Mouse (Mus musculus): ENCODE measurements around the gene Map3k3. TPM values are rescaled to one million over a fixed set of nuclear protein-coding genes. Genes with fewer than 3 reads are reported as not detected.

Gene Map3k3
- polyA plus RNA-seq, 1 experiment from 2014 or later = 17.6 TPM

DNA sequence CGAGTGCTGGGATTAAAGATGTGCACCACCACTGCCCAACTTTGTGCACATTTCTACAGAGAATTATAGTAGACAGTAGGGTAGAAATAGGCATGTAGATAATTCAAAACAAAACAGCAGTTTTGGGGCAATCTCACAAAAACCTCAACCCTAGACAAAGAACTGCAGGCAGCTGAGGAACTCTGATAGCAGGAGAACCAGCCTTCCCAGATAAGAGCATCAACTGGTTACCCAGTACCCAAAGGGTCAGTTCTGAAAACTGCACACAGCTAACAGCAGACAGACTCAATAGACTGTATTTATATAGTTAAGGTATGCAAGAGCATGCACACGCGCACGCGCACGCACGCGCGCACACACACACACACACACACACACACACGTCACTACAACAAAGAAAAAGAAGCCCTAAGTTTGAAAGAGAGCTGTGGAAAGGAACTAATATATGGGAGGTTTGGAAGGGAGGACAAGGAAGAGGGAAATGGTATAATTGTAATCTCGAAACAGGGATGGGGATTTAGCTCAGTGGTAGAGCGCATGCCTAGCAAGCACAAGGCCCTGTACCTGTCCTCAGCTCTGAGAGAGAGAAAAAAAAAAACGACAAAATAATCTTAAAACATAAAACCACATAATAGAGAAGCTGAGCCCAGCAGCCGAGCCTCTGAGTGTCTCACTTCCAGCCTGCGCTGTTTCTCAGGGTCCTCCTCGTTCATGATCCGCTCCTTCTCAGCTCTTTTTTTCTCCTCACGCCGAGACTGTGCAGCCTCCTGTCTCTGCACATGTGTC lies 117.1 kb downstream of the Map3k3 start:
- Histone ChIP-seq H3K27me3 (ENCODE audit: control insufficient read depth, insufficient read depth, low read length) (no peaks in the 10 kb centered on the region), H3K27ac (ENCODE audit: low read length) (no peak overlapping the region; the same call in 1 of the 2 replicates), H3K9me3 (replicated peaks; ENCODE audit: control insufficient read depth, low read length) (no peaks in the 10 kb centered on the region), H3K36me3 (ENCODE audit: control insufficient read depth, insufficient read depth) (peaks cover 52% of the 10 kb centered on the region), H3K9ac (ENCODE audit: low read length) (no peak overlapping the region), H3K4me2 (ENCODE audit: low read depth, low read length) (no peak overlapping the region), H3K4me3 (ENCODE audit: low read length) (no peak overlapping the region), H3K4me1 (ENCODE audit: control insufficient read depth, insufficient read depth, low read length) (no peaks in the 10 kb centered on the region)
- WGBS = 88% methylated on average over 19 of the region's 19 CpGs
- ATAC-seq (replicated peaks; ENCODE audit: extremely low read depth, insufficient read depth, low FRiP score) = no peak

DNA sequence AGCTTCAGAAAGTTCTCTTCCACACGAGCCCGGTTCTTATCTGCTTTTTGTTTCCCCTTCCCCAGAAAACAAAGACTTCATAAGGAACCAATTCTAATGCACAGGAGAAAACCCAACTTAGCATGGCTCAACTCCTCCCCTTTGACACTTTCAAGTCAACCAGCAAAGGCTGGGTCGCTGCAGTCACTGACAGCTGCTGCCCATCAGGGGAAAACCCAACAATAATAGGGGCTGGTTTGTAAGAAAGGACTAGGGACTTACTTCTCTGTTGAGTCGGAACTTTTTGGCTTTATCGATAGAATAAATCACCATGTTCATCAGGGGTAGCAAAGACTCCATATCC lies 117.7 kb downstream of the Map3k3 start, which contains the start of gene Strada:
TSS of gene Strada (minus strand) at position 46 of the 343 bp plus-strand sequence.
- Histone ChIP-seq H3K36me3 (ENCODE audit: control insufficient read depth, insufficient read depth) (peaks cover 57% of the 10 kb centered on the region), H3K4me1 (ENCODE audit: control insufficient read depth, insufficient read depth, low read length) (no peaks in the 10 kb centered on the region), H3K27me3 (ENCODE audit: control insufficient read depth, insufficient read depth, low read length) (no peaks in the 10 kb centered on the region), H3K9me3 (replicated peaks; ENCODE audit: control insufficient read depth, low read length) (no peaks in the 10 kb centered on the region), H3K9ac (ENCODE audit: low read length) (no peak within 1 kb of the TSS), H3K4me3 (ENCODE audit: low read length) (no peak within 1 kb of the TSS), H3K27ac (ENCODE audit: low read length) (peak within 1 kb of the TSS; percentile 26; the same call in 1 of the 2 replicates), H3K4me2 (ENCODE audit: low read depth, low read length) (no peak within 1 kb of the TSS)
- ATAC-seq (replicated peaks; ENCODE audit: extremely low read depth, insufficient read depth, low FRiP score) = no peak
- WGBS = 70% methylated on average over 5 of the region's 5 CpGs

Other genes with a start within 250 kb of the Map3k3 start
- gene Cyb561, start 131.3 kb upstream of the Map3k3 start, polyA plus RNA-seq (2015; fragmentation: Nextera tagmentation; extraction: Ambion mirVana) = 8.0 and 10.5 TPM in 2 replicates
- gene Ace, start 116.7 kb upstream of the Map3k3 start, polyA plus RNA-seq (2015; fragmentation: Nextera tagmentation; extraction: Ambion mirVana) = 3.1 and 4.3 TPM in 2 replicates
- 0.10 TPM in 1 of 2 replicates, not detected in the other for gene Ace3, start 89.9 kb upstream of the Map3k3 start, polyA plus RNA-seq (2015; fragmentation: Nextera tagmentation; extraction: Ambion mirVana)
- 0.35 and 0.46 TPM in 2 replicates for gene Kcnh6, start 76.5 kb upstream of the Map3k3 start, polyA plus RNA-seq (2015; fragmentation: Nextera tagmentation; extraction: Ambion mirVana)
- 44.6 and 47.2 TPM in 2 replicates for gene Dcaf7, start 47.7 kb upstream of the Map3k3 start, polyA plus RNA-seq (2015; fragmentation: Nextera tagmentation; extraction: Ambion mirVana)
- 13.0 and 15.6 TPM in 2 replicates for gene Taco1, start 18.6 kb upstream of the Map3k3 start, polyA plus RNA-seq (2015; fragmentation: Nextera tagmentation; extraction: Ambion mirVana)
- not detected in 2 replicates for gene Gm10840, start 76.2 kb downstream of the Map3k3 start, polyA plus RNA-seq (2015; fragmentation: Nextera tagmentation; extraction: Ambion mirVana)
- gene Limd2, start 76.2 kb downstream of the Map3k3 start, polyA plus RNA-seq (2015; fragmentation: Nextera tagmentation; extraction: Ambion mirVana) = 95.5 and 107 TPM in 2 replicates
- gene Strada, start 117.6 kb downstream of the Map3k3 start, polyA plus RNA-seq (2015; fragmentation: Nextera tagmentation; extraction: Ambion mirVana) = 17.5 and 21.9 TPM in 2 replicates
- gene Ccdc47, start 131.7 kb downstream of the Map3k3 start, polyA plus RNA-seq (2015; fragmentation: Nextera tagmentation; extraction: Ambion mirVana) = 101 and 110 TPM in 2 replicates
- gene Ddx42, start 132.3 kb downstream of the Map3k3 start, polyA plus RNA-seq (2015; fragmentation: Nextera tagmentation; extraction: Ambion mirVana) = 46.5 and 47.2 TPM in 2 replicates
- 34.0 and 38.7 TPM in 2 replicates for gene Ftsj3, start 171.5 kb downstream of the Map3k3 start, polyA plus RNA-seq (2015; fragmentation: Nextera tagmentation; extraction: Ambion mirVana)
- gene Psmc5, start 171.5 kb downstream of the Map3k3 start, polyA plus RNA-seq (2015; fragmentation: Nextera tagmentation; extraction: Ambion mirVana) = 217 and 221 TPM in 2 replicates
- 27.0 and 27.1 TPM in 2 replicates for gene Smarcd2, start 188.4 kb downstream of the Map3k3 start, polyA plus RNA-seq (2015; fragmentation: Nextera tagmentation; extraction: Ambion mirVana)
- 0.05 and 0.07 TPM in 2 replicates for gene Tcam1, start 192.1 kb downstream of the Map3k3 start, polyA plus RNA-seq (2015; fragmentation: Nextera tagmentation; extraction: Ambion mirVana)
- not detected in 2 replicates for gene Gh, start 217.3 kb downstream of the Map3k3 start, polyA plus RNA-seq (2015; fragmentation: Nextera tagmentation; extraction: Ambion mirVana)
- gene Cd79b, start 230.1 kb downstream of the Map3k3 start, polyA plus RNA-seq (2015; fragmentation: Nextera tagmentation; extraction: Ambion mirVana) = 3.5 and 3.6 TPM in 2 replicates

All from heart, embryonic 16.5 days (tissue).